Mouse (Mus musculus) liver, embryonic 14.5 days (tissue): ENCODE data around the gene Arl15. TPM values are rescaled to one million over a fixed set of nuclear protein-coding genes. Genes with fewer than 3 reads are reported as not detected.
"Not testable (repeated sequence)": the region's sequence is repeated elsewhere in the genome, so short reads cannot be mapped to it uniquely, and the experiment has no call there.

Source experiments
- ATAC-seq: fragments of 200-750 bp; cut with Nextera tagmentation; 2 replicates; pipeline ENCODE4 v1.8.0; 2017; ENCODE audit warnings: moderate number of reproducible peaks, mild to moderate bottlenecking, moderate library complexity; ENCODE audit not compliant: insufficient read depth
- DNase-seq, 3 experiments: peaks; one replicate each; pipeline ENCODE4 v3.0.0-alpha.2; 2012 to 2013; ENCODE audit warnings: low read depth in 3 of 3, low spot score in 3 of 3
- H3K27ac ChIP-seq: fragments of 300-500 bp; sonication (generic); 2 replicates; pipeline ENCODE4 v1.5.1; 2014; ENCODE audit warnings: moderate library complexity, mild to moderate bottlenecking, control low read depth, inconsistent platforms
- H3K27me3 ChIP-seq: fragments of 300-500 bp; sonication (generic); 2 replicates; pipeline ENCODE4 v1.6.1; 2014; ENCODE audit warnings: mild to moderate bottlenecking, low read length, moderate library complexity; ENCODE audit not compliant: control insufficient read depth, insufficient read depth
- H3K36me3 ChIP-seq: fragments of 300-500 bp; sonication (generic); replicated peaks from 2 replicates; pipeline ENCODE4 v1.6.1; 2014; ENCODE audit warnings: low read depth; ENCODE audit not compliant: control insufficient read depth, insufficient read depth
- H3K4me1 ChIP-seq, 2 experiments: fragments of 200-500 bp in 1 of 2; fragments of 300-500 bp in 1 of 2; sonication (generic) in 1 of 2; replicated peaks; 2 replicates each; pipeline ENCODE4 v1.6.1; 2012 to 2014; ENCODE audit warnings: antibody characterized with exemption in 1 of 2, inconsistent platforms in 1 of 2, low read length in 1 of 2; ENCODE audit not compliant: control insufficient read depth in 2 of 2, insufficient read depth in 2 of 2
- H3K4me2 ChIP-seq: fragments of 300-500 bp; sonication (generic); 2 replicates; pipeline ENCODE4 v1.6.1; 2014; ENCODE audit warnings: low read depth, mild to moderate bottlenecking, control low read depth, moderate library complexity
- H3K4me3 ChIP-seq, 2 experiments: fragments of 200-500 bp in 1 of 2; fragments of 300-500 bp in 1 of 2; sonication (generic) in 1 of 2; 2 replicates each; pipeline ENCODE4 v1.5.1; 2012 to 2014; ENCODE audit warnings: low read depth in 2 of 2, low read length in 2 of 2, mild to moderate bottlenecking in 2 of 2, control low read depth in 1 of 2, inconsistent platforms in 1 of 2, moderate library complexity in 1 of 2; ENCODE audit not compliant: insufficient read depth in 1 of 2
- H3K9ac ChIP-seq: fragments of 300-500 bp; sonication (generic); replicated peaks from 2 replicates; pipeline ENCODE4 v1.6.1; 2014; ENCODE audit warnings: mild to moderate bottlenecking, control low read depth, moderate library complexity
- H3K9me3 ChIP-seq: fragments of 300-500 bp; sonication (generic); 2 replicates; pipeline ENCODE4 v1.6.1; 2016; ENCODE audit warnings: low read length, mixed read lengths; ENCODE audit not compliant: control insufficient read depth
- CTCF ChIP-seq: IDR thresholded peaks from 2 replicates; pipeline ENCODE4 v1.5.1; 2016; ENCODE audit warnings: antibody characterized with exemption, low read depth, control low read depth
- EP300 ChIP-seq: IDR thresholded peaks from 2 replicates; pipeline ENCODE4 v1.6.1; 2016; ENCODE audit warnings: antibody characterized with exemption, low read depth
- WGBS: fragments of 180-500 bp; shearing (Covaris S2); extraction: QIAGEN DNeasy Blood & Tissue Kit; methylation state at CpG from one replicate; pipeline ENCODE4 v1.1.7; 2014; ENCODE audit not compliant: insufficient replicate concordance; 5-methylcytosine and 5-hydroxymethylcytosine counted together
- polyA plus RNA-seq, 2 experiments: library from polyadenylated mRNA; depleted of rRNA in 1 of 2; stranded (reverse) in 1 of 2; unstranded in 1 of 2; fragments of >200 nt; fragmentation: Nextera tagmentation in 1 of 2; extraction: Ambion mirVana in 1 of 2; gene quantifications; 2 replicates each; pipeline versions ENCODE4 v1.2.1 to v1.2.3; 2012 to 2014

Arl15 gene
- polyA plus RNA-seq, 2 experiments, result 2.0 to 2.6 TPM

DNA sequence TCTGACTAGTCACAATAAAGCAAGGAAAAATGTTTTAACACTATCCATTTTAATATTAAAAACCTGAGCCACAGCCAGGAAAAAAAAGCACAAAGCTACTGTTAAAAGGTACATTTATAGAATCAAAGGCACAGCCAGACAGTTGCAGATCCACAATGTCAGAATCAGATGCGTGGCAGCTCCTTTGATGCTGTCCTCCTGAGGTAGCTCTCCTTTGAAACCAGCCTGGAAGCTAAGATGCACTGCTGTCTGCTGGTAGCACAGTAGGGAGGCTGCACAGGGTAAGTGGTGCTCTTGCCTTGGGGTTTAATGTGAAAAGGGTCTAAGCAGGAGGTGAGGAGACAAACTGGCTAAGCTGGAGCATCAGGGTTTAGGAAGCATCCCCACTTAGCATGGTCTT, 23.0 kb upstream of the Arl15 start:
- Histone ChIP-seq H3K4me2 (no peak overlapping the region), H3K36me3 (no peaks in the 10 kb centered on the region), H3K27me3 (no peaks in the 10 kb centered on the region), H3K9me3 (no peaks in the 10 kb centered on the region), H3K4me1 (no peaks in the 10 kb centered on the region), H3K27ac (no peak overlapping the region), H3K4me3 (no peak overlapping the region), H3K9ac (no peak overlapping the region)
- TF ChIP-seq EP300 (no peak), CTCF (no peak)
- DNase-seq (no peak), ATAC-seq (no peak)
- 35% methylated on average over 1 of the region's 1 CpGs for WGBS

DNA sequence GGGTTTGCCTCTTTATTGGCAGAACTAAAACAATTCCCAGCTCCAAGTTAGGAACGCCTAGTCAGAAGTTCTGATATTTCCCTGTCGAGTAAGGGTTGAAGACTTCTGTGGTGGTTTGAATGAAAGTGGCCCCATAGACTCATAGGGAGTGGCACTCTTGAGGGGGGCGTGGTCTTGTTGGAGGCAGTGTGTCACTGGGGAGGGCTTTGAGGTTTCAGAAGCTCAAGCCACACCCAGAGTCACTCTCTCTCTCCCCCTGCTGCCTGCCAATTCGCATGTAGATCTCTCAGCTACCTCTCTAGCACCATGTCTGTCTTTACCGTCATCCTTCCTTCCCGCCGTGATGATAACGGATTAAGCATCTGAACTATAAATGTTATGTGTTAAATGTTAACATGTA, 19.5 kb upstream of the Arl15 start:
- no peak overlapping the region for H3K4me3 ChIP-seq

DNA sequence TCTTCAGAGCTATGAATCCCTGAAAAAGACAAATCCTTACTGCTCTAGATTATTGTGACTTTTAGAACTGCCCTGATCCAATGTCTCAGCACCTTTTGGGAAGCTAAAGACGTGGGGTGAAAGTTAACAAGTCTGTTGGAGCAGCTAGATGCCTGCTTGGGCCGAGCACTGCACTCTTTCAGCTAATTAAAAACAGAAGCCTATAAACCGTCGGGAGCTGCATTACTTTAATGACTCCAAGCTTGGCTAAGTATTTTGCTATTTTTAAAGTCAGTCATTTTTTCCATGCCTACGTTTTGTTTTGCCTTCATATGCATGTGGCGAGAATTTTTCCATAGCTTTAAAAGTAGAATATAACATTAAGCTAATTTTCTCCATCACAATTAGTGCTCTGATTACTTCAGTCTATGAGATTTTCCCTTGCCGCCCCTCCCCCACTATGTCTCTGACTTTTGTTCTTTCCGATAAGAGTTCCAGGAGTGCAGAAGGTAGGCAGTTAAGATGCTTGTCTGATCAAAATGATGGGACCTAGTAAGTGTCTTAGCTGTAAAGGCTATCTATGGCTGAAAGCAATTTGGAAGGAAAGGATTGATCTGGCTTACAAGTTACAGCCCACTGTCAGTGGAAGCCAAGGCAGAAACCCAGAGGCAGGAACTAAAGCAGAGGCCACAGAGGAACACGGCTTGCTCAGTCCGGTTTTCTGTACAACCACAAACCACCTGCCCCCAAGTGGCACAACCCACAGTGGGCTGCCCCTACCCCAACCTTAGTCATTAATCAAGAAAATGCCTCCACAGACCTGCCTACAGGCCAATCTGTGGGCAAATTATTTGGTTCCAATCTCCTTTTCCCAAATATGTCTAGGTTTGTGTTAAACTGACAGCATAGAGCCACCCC, 18.8 kb upstream of the Arl15 start:
- WGBS, result 71% methylated on average over 10 of the region's 10 CpGs
- no peak for TF ChIP-seq EP300
- no peak for TF ChIP-seq CTCF
- no peak for ATAC-seq

More for the DNA sequence above, 19.5 kb upstream of the Arl15 start:
- Histone ChIP-seq H3K4me2 (no peak overlapping the region), H3K27ac (no peak overlapping the region), H3K9me3 (no peaks in the 10 kb centered on the region), H3K4me1 (no peaks in the 10 kb centered on the region), H3K36me3 (no peaks in the 10 kb centered on the region), H3K27me3 (no peaks in the 10 kb centered on the region), H3K9ac (no peak overlapping the region)
- ATAC-seq (0 out of 2 replicates have a peak, but pooled peaks have one; percentile 23), DNase-seq (no peak)
- 80% methylated on average over 8 of the region's 8 CpGs for WGBS
- TF ChIP-seq EP300, result no peak
- TF ChIP-seq CTCF, result no peak

DNA sequence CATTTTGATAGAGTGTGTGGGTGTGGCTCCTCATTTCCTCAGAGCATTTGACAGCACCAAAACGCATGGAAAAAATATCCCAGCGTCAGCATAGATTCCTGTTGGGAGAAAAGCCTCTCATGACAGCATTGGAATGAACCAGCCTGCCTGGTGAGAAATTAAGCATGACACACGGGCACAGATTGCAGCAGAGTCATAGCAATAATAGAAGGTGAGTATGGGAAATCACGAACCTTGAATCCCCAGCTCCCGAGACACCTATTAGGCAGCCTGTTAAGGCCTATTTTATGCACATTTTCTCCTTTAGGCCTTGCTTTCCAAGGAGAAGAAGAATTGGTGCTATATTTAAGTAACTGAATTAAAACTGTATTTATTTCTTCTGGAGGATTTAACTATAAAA, 8.5 kb upstream of the Arl15 start:
- WGBS, result 77% methylated on average over 5 of the region's 5 CpGs
- TF ChIP-seq EP300, result no peak
- TF ChIP-seq CTCF, result no peak
- no peak overlapping the region for H3K9ac ChIP-seq
- no peaks in the 10 kb centered on the region for H3K36me3 ChIP-seq
- ATAC-seq (no peak), DNase-seq (no peak)
- no peaks in the 10 kb centered on the region for H3K4me1 ChIP-seq
- H3K9me3 ChIP-seq, result no peaks in the 10 kb centered on the region
- H3K4me3 ChIP-seq, result no peak overlapping the region
- no peaks in the 10 kb centered on the region for H3K27me3 ChIP-seq
- H3K4me2 ChIP-seq, result no peak overlapping the region
- H3K27ac ChIP-seq, result no peak overlapping the region

More for the DNA sequence above, 18.8 kb upstream of the Arl15 start:
- H3K4me2 ChIP-seq, result no peak overlapping the region
- no peak overlapping the region for H3K27ac ChIP-seq
- H3K9me3 ChIP-seq, result no peaks in the 10 kb centered on the region
- no peak for DNase-seq
- H3K9ac ChIP-seq, result no peak overlapping the region
- no peak overlapping the region for H3K4me3 ChIP-seq
- no peaks in the 10 kb centered on the region for H3K27me3 ChIP-seq
- H3K4me1 ChIP-seq, result no peaks in the 10 kb centered on the region
- no peaks in the 10 kb centered on the region for H3K36me3 ChIP-seq

DNA sequence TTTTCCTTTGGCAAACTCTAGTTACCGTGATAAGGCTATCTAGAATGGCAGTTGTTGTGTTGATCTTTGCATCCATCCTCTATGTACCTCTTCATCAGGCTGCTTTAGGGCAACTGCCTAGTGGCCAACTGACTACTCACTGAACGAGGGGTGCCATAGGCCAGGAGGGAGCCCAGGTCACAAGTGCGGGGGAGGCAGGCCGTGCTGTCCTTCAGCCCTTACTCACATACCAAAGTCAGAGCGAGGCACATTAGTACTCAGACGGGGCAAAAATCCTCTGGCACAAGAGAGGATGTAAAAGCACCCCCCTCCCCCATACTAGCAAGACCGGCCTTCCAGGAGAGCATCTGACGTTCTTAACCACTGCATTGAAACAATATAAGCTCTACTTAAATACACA, 7.2 kb upstream of the Arl15 start:
- DNase-seq, result no peak
- ATAC-seq, result no peak

DNA sequence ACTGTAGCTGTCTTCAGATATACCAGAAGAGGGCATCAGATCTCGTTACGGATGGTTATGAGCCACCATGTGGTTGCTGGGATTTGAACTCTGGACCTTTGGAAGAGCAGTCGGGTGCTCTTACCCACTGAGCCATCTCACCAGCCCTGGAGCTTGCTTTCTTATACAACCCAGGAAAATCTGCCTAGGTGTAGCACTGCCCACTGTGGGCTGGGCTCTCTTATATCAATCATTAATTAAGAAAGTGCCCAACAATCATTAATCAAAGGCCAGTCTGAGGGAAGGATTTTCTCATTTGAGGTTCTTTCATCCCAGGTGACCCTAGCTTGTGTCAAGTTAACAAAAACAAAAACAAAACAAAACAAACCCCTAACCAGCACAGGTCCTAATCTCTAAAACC, 4.3 kb upstream of the Arl15 start:
- not testable (repeated sequence) for H3K9ac ChIP-seq, H3K27ac ChIP-seq, H3K36me3 ChIP-seq, H3K9me3 ChIP-seq, DNase-seq, H3K4me3 ChIP-seq, H3K4me2 ChIP-seq, H3K27me3 ChIP-seq, H3K4me1 ChIP-seq, ATAC-seq
- 69% methylated on average over 1 of the region's 3 CpGs for WGBS

More for the DNA sequence above, 7.2 kb upstream of the Arl15 start:
- Histone ChIP-seq H3K9me3 (no peaks in the 10 kb centered on the region), H3K27ac (no peak overlapping the region), H3K4me2 (no peak overlapping the region), H3K4me3 (no peak overlapping the region), H3K27me3 (no peaks in the 10 kb centered on the region), H3K9ac (no peak overlapping the region), H3K36me3 (no peaks in the 10 kb centered on the region), H3K4me1 (no peaks in the 10 kb centered on the region)
- TF ChIP-seq CTCF (no peak), EP300 (no peak)
- 56% methylated on average over 8 of the region's 8 CpGs for WGBS
